Mouse (Mus musculus): ENCODE results near the gene Dcun1d1. TPM values are rescaled to one million over a fixed set of nuclear protein-coding genes. Genes with fewer than 3 reads are reported as not detected.

The Dcun1d1 gene
- polyA plus RNA-seq, 1 experiment: 37.9 TPM

DNA sequence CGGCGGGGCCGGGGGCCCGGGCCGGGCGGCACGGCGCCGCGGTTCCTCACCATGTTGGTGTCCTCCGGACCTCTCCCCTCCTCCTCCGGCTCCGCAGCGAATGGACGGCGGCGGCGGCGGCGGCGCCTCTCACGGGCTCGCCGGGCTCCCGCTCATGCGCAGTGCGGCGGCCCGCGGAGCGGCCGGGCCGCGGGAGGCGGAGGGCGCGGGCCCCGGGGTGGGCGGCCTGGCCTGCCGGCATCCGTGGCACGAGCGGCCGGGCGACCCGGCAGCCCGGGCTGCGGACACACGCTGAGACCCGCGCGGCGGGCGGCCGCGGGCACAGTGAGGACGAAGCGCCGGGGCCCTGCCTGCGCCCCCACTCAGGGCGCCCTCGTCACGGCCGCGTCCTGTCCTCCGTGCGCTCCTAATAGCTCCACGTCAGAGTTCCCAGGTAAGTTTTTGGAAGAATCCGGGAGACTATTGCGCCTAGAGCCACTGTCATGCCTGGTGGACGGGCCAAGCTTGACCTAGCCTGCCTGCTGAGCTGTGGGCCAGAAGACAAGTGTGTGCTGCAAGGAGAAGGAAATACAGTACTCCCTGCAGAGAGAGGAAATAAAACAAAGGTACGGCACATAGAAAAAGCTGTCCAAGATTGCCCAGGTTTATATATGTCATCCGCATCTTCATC is 4.4 kb downstream of the Dcun1d1 start:
- H3K4me1 ChIP-seq (ENCODE audit: control insufficient read depth, insufficient read depth, low read length): peaks cover 13% of the 10 kb centered on the region
- no peak for TF ChIP-seq CTCF (IDR thresholded peaks at IDR 0.05; ENCODE audit: low read depth, low read length)
- no peak for TF ChIP-seq POLR2A (IDR thresholded peaks at IDR 0.05; ENCODE audit: borderline replicate concordance, low read depth, low read length)

DNA sequence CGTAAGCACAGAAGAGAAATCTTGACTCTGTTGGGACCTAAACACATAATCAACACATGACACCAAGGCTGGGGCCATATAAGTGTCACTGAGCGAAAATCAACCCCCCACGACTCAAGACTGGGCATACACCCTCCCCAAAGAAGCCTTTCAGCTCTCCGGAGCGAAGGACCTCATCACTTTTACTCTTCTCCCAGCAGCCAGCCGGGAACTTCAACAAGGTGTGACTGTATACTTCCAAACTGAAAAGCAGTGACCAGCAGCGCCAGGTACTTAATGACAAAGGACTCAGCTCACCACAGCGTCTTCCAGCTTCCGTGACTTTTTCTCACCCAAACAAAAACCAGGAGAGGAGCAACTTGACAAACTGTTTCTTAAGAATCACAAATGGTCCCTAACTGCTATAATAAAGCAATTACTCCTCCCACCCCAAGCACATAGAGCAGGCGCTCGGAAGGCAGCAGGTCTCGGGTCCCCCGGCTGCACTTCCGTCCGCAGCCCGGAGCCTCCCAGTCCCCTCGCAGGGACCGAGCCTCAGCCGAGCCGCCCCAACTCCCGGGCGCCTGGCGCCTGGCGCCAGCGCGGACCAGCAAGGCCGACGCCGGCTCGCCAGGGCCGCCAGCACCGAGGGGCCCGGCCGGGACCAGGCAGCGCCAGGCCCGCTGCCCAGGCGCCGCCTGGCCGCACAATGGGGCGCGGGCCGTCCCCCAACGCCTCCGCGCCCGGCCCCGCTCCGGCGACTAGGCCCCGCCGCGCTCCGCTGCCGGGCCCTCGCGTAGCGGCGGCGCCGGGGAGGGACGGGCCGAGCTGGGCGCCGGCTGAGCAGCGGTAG is 5.1 kb downstream of the Dcun1d1 start:
- no peak for TF ChIP-seq POLR2A (IDR thresholded peaks at IDR 0.05; ENCODE audit: borderline replicate concordance, low read depth, low read length)
- no peak for TF ChIP-seq CTCF (IDR thresholded peaks at IDR 0.05; ENCODE audit: low read depth, low read length)

More for the DNA sequence above, 4.4 kb downstream of the Dcun1d1 start:
- Histone ChIP-seq H3K4me3 (ENCODE audit: insufficient read depth, low read length) (peak overlapping the region; percentile 76), H3K27ac (ENCODE audit: insufficient read depth, low read depth, low read length) (peak overlapping the region; percentile 24)

DNA sequence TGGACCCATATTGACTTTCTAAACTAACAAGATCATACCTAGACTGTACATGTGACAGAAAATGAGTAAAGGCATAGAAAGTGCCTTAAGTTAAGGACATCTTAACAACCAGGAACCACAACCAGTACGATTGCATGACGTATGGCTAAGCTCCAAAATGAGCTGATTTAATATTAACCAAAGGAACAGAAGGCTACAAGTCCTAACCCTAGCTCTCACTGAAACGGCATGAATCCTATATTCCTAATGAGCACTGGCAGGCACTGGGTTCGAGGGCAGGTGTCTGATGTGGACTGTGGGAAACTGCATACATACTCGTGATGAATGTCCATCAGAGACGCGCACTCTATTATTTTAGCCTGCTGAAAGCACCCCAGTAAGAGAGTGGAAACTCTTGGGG is 5.9 kb downstream of the Dcun1d1 start:
- peaks cover 13% of the 10 kb centered on the region for H3K4me1 ChIP-seq (ENCODE audit: control insufficient read depth, insufficient read depth, low read length)
- TF ChIP-seq POLR2A (IDR thresholded peaks at IDR 0.05; ENCODE audit: borderline replicate concordance, low read depth, low read length) (no peak), CTCF (IDR thresholded peaks at IDR 0.05; ENCODE audit: low read depth, low read length) (no peak)
- H3K27ac ChIP-seq (ENCODE audit: insufficient read depth, low read depth, low read length): peak overlapping the region; percentile 3; the same call in 1 of the 2 replicates
- peak overlapping the region; percentile 76 for H3K4me3 ChIP-seq (ENCODE audit: insufficient read depth, low read length)

More for the DNA sequence above, 5.1 kb downstream of the Dcun1d1 start:
- peak overlapping the region; percentile 76 for H3K4me3 ChIP-seq (ENCODE audit: insufficient read depth, low read length)
- H3K27ac ChIP-seq (ENCODE audit: insufficient read depth, low read depth, low read length): peak overlapping the region; percentile 24
- H3K4me1 ChIP-seq (ENCODE audit: control insufficient read depth, insufficient read depth, low read length): peaks cover 13% of the 10 kb centered on the region

DNA sequence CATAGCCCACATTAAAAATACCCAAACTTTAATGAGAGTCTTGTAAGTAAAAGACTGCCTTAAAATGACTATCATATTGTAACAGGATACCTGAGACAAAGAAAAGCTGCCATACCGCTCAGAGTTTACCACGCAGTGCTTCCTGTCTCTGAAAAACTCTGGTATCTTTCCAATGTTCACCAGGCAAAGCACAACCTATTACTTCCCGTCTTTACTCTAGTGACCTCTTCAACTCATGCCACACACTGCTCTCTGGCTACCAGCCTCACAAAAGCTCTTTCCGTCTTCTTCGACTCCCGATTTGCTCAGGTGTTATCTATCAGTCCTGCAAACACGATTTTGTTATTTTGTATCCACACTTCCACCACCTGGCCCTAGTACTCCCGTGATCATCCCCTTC is 7.4 kb downstream of the Dcun1d1 start:
- TF ChIP-seq POLR2A (IDR thresholded peaks at IDR 0.05; ENCODE audit: borderline replicate concordance, low read depth, low read length) (no peak), CTCF (IDR thresholded peaks at IDR 0.05; ENCODE audit: low read depth, low read length) (no peak)
- no peak overlapping the region for H3K4me3 ChIP-seq (ENCODE audit: insufficient read depth, low read length)
- no peak overlapping the region for H3K27ac ChIP-seq (ENCODE audit: insufficient read depth, low read depth, low read length)
- peaks cover 13% of the 10 kb centered on the region for H3K4me1 ChIP-seq (ENCODE audit: control insufficient read depth, insufficient read depth, low read length)

DNA sequence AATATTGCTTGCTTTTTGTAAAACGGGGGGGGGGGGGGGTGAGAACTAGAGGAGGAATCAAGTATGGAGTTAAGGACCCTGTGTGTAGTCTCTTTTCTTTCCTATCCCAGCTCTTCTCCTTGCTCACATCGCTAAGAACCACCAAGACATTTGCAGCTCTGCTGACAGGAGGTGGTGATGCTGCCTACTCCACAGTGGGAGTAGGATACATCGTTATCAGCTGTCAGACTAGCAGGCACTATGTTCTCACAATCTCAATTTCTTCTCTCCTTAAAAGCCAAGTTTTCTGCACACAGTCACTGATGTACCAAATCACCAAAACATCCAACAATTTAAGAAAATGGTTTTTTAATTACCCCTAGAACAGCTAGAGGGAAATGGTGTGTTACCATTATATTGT is 7.8 kb downstream of the Dcun1d1 start:
- TF ChIP-seq CTCF (IDR thresholded peaks at IDR 0.05; ENCODE audit: low read depth, low read length) (no peak), POLR2A (IDR thresholded peaks at IDR 0.05; ENCODE audit: borderline replicate concordance, low read depth, low read length) (no peak)
- Histone ChIP-seq H3K4me1 (ENCODE audit: control insufficient read depth, insufficient read depth, low read length) (peaks cover 11% of the 10 kb centered on the region), H3K4me3 (ENCODE audit: insufficient read depth, low read length) (no peak overlapping the region), H3K27ac (ENCODE audit: insufficient read depth, low read depth, low read length) (no peak overlapping the region)

DNA sequence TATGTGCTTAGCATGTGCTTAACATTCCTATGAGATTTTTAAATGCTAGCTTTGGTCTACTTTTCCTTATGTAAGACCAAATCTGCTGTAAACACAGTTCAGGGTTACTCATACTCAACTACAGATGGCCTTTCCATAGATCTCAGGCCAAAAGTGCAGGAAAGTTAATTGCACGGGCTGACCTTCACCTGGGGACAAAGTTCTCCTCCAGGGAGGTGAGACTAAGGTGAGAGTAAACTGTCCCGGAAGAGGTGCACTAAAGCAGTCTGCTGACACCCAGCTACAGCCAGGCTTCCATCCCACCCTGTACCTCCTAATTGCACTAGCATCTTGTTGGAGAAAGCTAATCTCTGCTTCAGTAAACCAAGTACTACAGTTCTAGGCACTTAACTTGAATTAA is 11.4 kb downstream of the Dcun1d1 start:
- Histone ChIP-seq H3K4me3 (ENCODE audit: insufficient read depth, low read length) (no peak overlapping the region), H3K27ac (ENCODE audit: insufficient read depth, low read depth, low read length) (no peak overlapping the region), H3K4me1 (ENCODE audit: control insufficient read depth, insufficient read depth, low read length) (peaks cover 8% of the 10 kb centered on the region)
- TF ChIP-seq POLR2A (IDR thresholded peaks at IDR 0.05; ENCODE audit: borderline replicate concordance, low read depth, low read length): no peak
- no peak for TF ChIP-seq CTCF (IDR thresholded peaks at IDR 0.05; ENCODE audit: low read depth, low read length)

DNA sequence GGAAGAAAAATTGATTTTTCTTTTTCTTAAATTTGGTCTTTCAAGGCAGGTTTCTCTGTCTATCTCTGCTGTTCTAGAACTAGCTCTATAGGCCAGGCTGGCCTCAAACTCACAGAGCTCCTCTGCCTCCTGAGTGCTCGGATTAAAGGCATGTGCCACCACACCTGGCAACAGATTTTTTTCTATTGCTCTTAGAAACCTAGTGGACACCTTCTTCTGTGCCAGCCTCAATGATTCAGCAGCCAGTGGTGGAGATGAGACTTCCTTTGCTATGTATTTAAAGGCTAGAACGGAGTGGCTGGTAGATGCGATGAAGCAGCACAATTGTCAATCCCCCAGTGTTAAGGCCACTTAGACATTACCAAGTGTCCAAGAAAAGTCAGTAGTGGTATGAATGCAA is 13.2 kb downstream of the Dcun1d1 start:
- H3K4me1 ChIP-seq (ENCODE audit: control insufficient read depth, insufficient read depth, low read length): peaks cover 3% of the 10 kb centered on the region; the same call in 1 of the 2 replicates
- no peak for TF ChIP-seq POLR2A (IDR thresholded peaks at IDR 0.05; ENCODE audit: borderline replicate concordance, low read depth, low read length)
- no peak for TF ChIP-seq CTCF (IDR thresholded peaks at IDR 0.05; ENCODE audit: low read depth, low read length)

DNA sequence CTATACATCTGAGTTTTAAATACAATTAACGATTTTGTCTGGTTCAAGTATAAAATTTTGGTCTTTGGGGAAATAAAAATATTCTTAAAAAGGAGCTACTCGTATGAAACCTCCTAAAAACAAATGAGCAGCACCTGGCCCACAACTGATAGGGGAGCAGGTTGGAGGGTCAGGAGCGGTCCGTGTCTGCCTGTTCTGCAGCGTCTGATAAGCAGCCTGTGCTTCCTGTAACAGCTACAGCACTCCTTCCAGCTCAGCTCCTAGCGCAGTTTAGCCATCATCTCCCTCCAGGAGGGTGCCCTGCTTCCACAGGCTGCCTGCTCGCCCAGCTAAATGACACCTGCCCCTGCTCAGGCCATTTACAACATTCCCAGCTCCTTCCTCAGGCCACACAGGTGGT is 13.8 kb downstream of the Dcun1d1 start:
- H3K27ac ChIP-seq (ENCODE audit: insufficient read depth, low read depth, low read length): no peak overlapping the region
- peaks cover 3% of the 10 kb centered on the region; the same call in 1 of the 2 replicates for H3K4me1 ChIP-seq (ENCODE audit: control insufficient read depth, insufficient read depth, low read length)
- no peak for TF ChIP-seq CTCF (IDR thresholded peaks at IDR 0.05; ENCODE audit: low read depth, low read length)
- no peak for TF ChIP-seq POLR2A (IDR thresholded peaks at IDR 0.05; ENCODE audit: borderline replicate concordance, low read depth, low read length)
- H3K4me3 ChIP-seq (ENCODE audit: insufficient read depth, low read length): no peak overlapping the region

More for the DNA sequence above, 13.2 kb downstream of the Dcun1d1 start:
- H3K4me3 ChIP-seq (ENCODE audit: insufficient read depth, low read length): no peak overlapping the region
- H3K27ac ChIP-seq (ENCODE audit: insufficient read depth, low read depth, low read length): no peak overlapping the region

DNA sequence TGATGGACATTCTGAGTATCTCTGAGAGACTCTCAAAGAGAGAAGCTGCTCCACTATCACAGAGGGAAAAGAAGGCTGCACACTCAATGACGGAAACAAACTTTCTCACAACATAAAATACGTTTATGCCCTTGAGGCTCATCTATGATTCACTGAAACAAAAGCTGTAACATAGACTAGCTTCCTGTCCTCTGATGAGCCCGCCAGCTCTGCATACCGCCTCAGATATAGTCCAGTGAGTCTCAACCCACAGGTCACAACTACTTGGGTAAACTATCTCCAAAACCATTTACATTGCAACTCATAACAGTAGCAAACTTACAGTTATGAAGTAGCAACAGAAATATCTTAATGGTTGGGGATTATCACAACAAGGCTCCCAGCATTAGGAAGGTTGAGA is 14.7 kb downstream of the Dcun1d1 start:
- Histone ChIP-seq H3K4me3 (ENCODE audit: insufficient read depth, low read length) (no peak overlapping the region), H3K27ac (ENCODE audit: insufficient read depth, low read depth, low read length) (no peak overlapping the region), H3K4me1 (ENCODE audit: control insufficient read depth, insufficient read depth, low read length) (peaks cover 3% of the 10 kb centered on the region; the same call in 1 of the 2 replicates)
- TF ChIP-seq POLR2A (IDR thresholded peaks at IDR 0.05; ENCODE audit: borderline replicate concordance, low read depth, low read length) (no peak), CTCF (IDR thresholded peaks at IDR 0.05; ENCODE audit: low read depth, low read length) (no peak)

DNA sequence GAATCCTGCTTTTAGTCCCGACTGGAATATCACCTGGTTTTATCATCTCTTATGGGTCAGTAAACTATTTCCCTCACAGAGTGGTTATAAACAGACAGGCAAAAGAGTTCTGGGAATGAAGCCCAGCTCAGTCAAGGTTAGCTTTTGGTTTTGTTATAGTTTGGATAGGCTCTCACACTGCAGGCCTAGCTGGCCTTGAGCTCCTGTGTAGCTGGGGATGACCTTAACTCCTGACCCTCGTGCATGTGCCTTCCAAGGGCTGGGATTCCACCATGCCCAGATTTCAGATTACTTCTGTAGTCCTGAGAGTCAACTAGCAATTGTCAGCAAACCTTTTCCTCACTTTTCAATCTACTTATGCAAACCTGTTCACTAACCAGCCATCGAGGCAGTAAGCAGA is 19.0 kb downstream of the Dcun1d1 start:
- TF ChIP-seq POLR2A (IDR thresholded peaks at IDR 0.05; ENCODE audit: borderline replicate concordance, low read depth, low read length): no peak
- no peak for TF ChIP-seq CTCF (IDR thresholded peaks at IDR 0.05; ENCODE audit: low read depth, low read length)
- Histone ChIP-seq H3K4me1 (ENCODE audit: control insufficient read depth, insufficient read depth, low read length) (peaks cover 3% of the 10 kb centered on the region; the same call in 1 of the 2 replicates), H3K27ac (ENCODE audit: insufficient read depth, low read depth, low read length) (no peak overlapping the region), H3K4me3 (ENCODE audit: insufficient read depth, low read length) (no peak overlapping the region)

Data from bone marrow macrophage, adult 2 months (primary cell).